Mouse (Mus musculus) frontal cortex, adult 2 months (tissue): ENCODE data around the gene Nabp2. TPM values are rescaled to one million over a fixed set of nuclear protein-coding genes. Genes with fewer than 3 reads are reported as not detected.

ENCODE experiments used
- DNase-seq, 2 experiments: peaks; one replicate each; pipeline ENCODE4 v3.0.0; 2022; ENCODE audit warnings: low spot score in 1 of 2; ENCODE audit errors: extremely low spot score in 1 of 2
- polyA plus RNA-seq: library from polyadenylated mRNA; depleted of rRNA; stranded (reverse); fragments of >200 nt; gene quantifications from 2 replicates; pipeline ENCODE4 v1.2.3, GENCODE M21; 2012

Gene Nabp2
- polyA plus RNA-seq, 1 experiment = 75.0 TPM

GRCm38 (mm10) chr10:128390366-128390765, 20.9 kb downstream of the Nabp2 start:
- DNase-seq = no peak

- DNase-seq = no peak
Observed at GRCm38 (mm10) chr10:128389570-128389969, 21.7 kb downstream of the Nabp2 start.

DNA sequence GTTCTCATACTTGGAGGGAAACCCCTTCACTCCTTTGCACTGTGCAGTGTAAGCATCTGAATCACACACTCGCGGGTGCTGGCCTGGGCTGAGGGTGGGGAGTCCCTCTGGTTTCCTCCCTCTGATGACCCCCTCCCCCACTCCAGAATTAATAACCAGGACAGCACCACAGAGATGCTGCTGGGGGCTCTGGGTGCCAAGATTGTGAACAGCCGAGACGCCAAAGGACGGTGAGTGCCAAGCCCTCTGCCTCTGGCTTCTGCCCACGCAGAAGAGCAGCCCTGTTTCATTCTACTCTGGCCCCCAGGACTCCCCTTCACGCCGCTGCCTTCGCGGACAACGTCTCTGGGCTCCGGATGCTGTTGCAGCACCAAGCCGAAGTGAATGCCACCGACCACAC, 22.4 kb downstream of the Nabp2 start:
- DNase-seq = no peak

DNA sequence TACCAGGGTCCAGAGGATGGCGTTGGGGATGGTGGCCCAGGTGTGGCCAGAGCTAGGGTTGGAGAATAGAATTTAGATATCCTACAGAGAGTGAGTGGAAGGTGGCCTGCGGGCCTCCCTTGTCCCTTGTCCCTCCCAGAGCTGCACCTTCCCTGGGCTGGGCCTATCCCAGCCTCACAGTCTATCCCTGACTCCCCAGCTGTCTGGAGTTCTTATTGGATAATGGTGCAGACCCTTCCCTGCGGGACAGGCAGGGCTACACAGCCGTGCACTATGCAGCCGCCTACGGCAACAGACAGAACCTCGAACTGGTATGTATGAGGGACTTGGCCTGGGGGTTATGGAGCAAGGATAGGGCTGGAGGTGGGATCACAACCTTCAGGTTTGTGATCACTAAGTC, 25.4 kb downstream of the Nabp2 start:
- DNase-seq = no peak

- DNase-seq = no peak
Observed at GRCm38 (mm10) chr10:128382482-128382881, 28.8 kb downstream of the Nabp2 start.

GRCm38 (mm10) chr10:128380565-128380964, 30.7 kb downstream of the Nabp2 start:
- no peak for DNase-seq

- no peak for DNase-seq
Observed at GRCm38 (mm10) chr10:128379260-128379659, 32.0 kb downstream of the Nabp2 start.

GRCm38 (mm10) chr10:128378462-128378861, 32.8 kb downstream of the Nabp2 start:
- peak in 1 of 2 experiments; percentile 54 for DNase-seq

DNA sequence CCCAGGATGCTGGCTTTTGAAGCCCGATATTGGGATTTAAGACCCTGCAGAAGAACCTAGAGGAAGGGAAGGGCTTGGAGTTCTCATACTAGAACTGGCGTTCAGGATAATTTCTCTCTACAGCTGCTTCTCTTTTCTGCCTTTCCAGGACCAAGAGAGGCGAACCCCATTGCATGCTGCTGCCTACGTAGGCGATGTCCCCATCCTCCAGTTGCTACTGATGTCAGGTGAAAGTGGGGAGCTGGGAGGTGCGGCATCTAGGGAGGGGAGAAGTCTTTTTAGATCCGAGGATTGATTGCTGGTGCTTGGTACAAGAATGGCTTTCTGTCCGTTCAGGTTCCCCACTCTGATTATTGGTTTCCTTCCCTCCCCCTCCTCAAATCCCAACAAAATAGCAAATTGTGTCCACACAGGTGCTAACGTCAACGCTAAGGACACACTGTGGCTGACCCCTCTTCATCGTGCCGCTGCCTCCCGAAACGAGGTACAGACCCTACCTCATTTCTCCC, 33.3 kb downstream of the Nabp2 start:
- peak in 1 of 2 experiments; percentile 42 for DNase-seq

- DNase-seq = peak in 1 of 2 experiments; percentile 45
Observed at GRCm38 (mm10) chr10:128377222-128377939, 33.9 kb downstream of the Nabp2 start.

- DNase-seq = peak in 1 of 2 experiments; percentile 75
Observed at GRCm38 (mm10) chr10:128376455-128377211, 34.7 kb downstream of the Nabp2 start, which contains the start of gene Ankrd52. TSS of gene Ankrd52 (plus strand) at chr10:128377115.

DNA sequence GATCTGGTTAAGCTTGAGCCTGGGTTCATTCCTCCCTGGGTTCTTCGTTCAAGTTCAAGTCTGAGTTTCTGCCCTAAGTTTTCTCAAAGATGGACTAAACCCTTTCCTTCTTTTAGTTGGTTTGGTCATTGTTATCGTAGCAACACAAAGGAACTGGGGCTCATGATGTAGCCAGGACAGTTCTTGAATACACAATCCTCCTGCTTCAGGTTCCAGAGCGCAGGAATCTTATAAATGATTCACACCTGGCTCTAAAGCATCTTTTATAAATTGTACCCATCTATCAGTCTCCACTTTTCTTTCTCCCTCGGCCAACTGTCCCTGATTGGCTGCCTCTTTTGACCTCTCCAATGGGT, 35.2 kb downstream of the Nabp2 start:
- no peak for DNase-seq

- no peak for DNase-seq
Observed at GRCm38 (mm10) chr10:128374393-128374792, 36.9 kb downstream of the Nabp2 start.

DNA sequence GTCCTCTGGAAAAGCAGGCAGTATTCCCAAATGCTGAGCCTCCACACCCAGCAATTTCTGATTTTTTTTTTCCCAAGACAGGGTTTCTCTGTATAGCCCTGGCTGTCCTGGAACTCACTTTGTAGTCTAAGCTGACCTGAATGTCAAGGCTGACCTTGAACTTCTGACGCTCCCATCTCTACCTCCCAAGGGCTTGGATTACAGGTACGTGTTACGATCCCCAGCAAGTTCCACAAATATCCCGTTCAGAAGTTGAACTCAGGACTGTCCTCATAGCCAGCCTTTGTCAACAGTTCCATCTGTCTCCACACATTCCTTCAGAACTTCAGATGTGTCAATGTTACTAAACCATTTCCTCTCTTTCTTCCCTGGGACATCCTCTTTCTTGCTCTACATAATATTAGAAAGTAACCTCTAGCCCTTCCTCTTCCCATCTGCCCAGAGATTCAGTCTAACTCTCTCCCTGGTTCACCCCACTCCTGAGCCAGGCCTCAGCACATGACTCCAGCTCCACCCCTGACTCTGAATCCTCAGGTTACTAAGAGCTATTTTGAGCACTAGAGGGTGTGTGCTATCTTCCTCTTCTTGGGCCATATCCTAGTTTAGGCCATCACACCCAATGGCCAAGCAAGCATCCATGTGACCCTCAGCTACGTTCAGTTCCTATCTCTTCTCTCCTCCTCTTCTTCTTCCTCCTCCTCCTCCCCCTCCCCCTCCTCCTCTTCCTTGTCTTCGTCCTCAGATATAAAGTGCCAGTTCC, 38.1 kb downstream of the Nabp2 start:
- no peak for DNase-seq

GRCm38 (mm10) chr10:128372142-128372541, 39.1 kb downstream of the Nabp2 start:
- no peak for DNase-seq

DNA sequence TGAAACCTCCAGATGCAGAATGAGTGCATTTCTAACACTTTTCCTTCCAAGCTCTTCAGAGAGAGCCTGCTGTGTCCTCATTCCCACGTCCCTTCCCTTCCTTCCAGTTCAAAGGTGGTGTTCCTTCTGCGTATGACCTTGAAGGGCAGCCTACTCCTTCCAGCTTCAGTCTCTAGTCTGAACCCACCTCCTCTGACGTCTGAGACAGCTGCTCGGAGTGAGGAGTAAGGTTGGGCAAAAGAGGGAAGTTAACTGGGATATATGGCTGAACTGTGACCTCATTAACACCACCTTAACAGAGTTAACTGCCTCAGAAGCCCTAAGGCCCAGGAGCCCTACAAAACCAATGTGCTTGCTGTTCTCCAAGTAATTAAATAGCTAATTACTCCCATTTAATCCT, 40.7 kb downstream of the Nabp2 start:
- no peak for DNase-seq

DNA sequence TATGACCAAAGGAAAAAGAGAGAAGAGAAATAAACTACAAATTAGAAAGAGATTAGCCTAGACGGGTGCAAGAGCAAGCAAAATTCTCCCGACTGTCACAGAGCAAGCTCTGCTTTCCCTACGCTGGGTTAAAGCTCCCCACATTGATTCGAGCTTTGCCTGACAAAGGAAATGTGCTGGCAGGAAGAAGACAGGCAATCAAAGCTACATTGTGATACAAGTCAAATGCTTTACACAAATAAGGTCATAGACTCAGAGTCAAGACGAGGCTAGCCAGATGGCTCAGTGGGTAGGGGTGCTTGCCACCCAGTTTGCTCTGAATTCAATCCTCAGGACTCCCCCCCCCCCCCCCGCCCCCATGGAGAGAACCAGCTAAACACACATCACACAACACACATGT, 41.3 kb downstream of the Nabp2 start:
- DNase-seq = no peak

- no peak for DNase-seq
Observed at GRCm38 (mm10) chr10:128369599-128369998, 41.7 kb downstream of the Nabp2 start.

DNA sequence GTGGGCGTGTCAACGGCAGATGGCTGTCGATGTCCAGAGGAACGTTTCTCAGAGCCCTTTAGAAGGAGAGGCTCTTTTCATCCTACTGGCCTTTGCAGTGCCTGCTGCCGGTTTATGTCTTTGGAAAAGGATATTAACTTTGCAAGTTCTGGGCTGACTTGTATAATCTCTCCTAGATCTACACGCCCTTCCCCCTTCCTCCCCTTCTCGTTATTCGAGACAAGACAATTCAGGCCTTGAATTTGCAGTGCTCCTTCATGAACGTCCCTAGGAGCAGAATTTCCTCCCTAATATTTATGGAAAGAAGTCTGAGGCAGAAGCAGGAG, 42.1 kb downstream of the Nabp2 start:
- DNase-seq = no peak

GRCm38 (mm10) chr10:128368402-128369217, 42.7 kb downstream of the Nabp2 start, which contains the start of gene Coq10a:
TSS of gene Coq10a (minus strand) at chr10:128368997.
- peak; percentile 95 for DNase-seq
